Mouse (Mus musculus): ENCODE measurements around the gene Dach2. TPM values are rescaled to one million over a fixed set of nuclear protein-coding genes. Genes with fewer than 3 reads are reported as not detected.
"Not testable (repeated sequence)": the region's sequence is repeated elsewhere in the genome, so short reads cannot be mapped to it uniquely, and the experiment has no call there.

Gene Dach2
- 15.1 and 22.8 TPM in 2 replicates for polyA plus RNA-seq (2014; fragmentation: Nextera tagmentation; extraction: Ambion mirVana)

DNA sequence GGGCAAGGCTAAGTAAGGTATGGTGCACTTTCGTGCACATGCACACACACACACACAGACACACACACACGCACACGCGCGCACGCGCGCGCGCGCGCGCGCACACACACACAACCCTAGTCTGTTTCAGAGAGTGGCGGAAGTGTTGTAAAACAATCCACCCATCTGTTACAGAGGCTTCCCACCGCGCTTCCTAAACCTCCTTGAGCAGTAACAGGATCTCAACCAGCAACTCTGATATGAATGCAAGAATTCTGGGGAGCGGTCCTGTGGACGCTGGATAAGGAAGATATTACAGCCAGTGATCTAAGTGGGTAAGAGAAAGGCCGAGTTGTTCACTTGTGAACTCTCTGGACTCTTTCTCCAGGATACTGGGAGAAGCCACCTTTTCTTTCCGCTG lies at the start of gene Dach2:
Gene Dach2 (plus strand): TSS at position 107 of the 400 bp plus-strand sequence.
- H3K36me3 ChIP-seq (ENCODE audit: control insufficient read depth, insufficient read depth, low read length) = no peaks in the 10 kb centered on the region
- DNase-seq (ENCODE audit: low spot score) = peak; percentile 36
- ATAC-seq (ENCODE audit: low FRiP score) = peak; percentile 59
- WGBS = 25% methylated on average over 21 of the region's 21 CpGs
- peak within 1 kb of the TSS; percentile 47 for H3K4me3 ChIP-seq (ENCODE audit: low read depth, low read length)
- H3K4me1 ChIP-seq (replicated peaks; ENCODE audit: control insufficient read depth, insufficient read depth, low read length) = no peaks in the 10 kb centered on the region
- H3K9me3 ChIP-seq (ENCODE audit: control insufficient read depth, low read length) = no peaks in the 10 kb centered on the region
- H3K9ac ChIP-seq (ENCODE audit: low read depth, low read length) = peak within 1 kb of the TSS; percentile 44; the same call in 1 of the 2 replicates
- H3K27me3 ChIP-seq (ENCODE audit: control insufficient read depth, insufficient read depth, low read length) = no peaks in the 10 kb centered on the region
- peak within 1 kb of the TSS; percentile 56 for H3K4me2 ChIP-seq (replicated peaks; ENCODE audit: low read depth, low read length)
- no peak within 1 kb of the TSS for H3K27ac ChIP-seq (ENCODE audit: low read depth, low read length)

DNA sequence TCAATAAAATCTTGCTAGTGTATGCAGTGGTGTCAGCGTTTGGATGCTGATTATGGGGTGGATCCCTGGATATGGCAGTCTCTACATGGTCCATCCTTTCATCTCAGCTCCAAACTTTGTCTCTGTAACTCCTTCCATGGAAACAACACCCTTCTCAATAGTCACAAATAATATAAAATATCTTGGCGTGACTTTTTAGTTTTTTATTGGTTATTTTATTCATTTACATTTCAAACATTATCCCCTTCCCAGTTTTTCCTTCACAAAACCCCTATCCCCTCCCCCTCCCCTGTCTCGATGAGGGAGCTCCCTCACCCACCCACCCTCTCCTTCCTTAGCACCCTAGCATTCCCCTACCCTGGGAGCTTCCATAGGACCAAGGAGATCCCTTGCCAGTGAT lies 44.9 kb upstream of the Dach2 start:
- not testable (repeated sequence) for H3K4me2 ChIP-seq (replicated peaks; ENCODE audit: low read depth, low read length); ATAC-seq (ENCODE audit: low FRiP score); H3K4me1 ChIP-seq (replicated peaks; ENCODE audit: control insufficient read depth, insufficient read depth, low read length); H3K9me3 ChIP-seq (ENCODE audit: control insufficient read depth, low read length); H3K9ac ChIP-seq (ENCODE audit: low read depth, low read length); H3K27me3 ChIP-seq (ENCODE audit: control insufficient read depth, insufficient read depth, low read length); H3K27ac ChIP-seq (ENCODE audit: low read depth, low read length); H3K36me3 ChIP-seq (ENCODE audit: control insufficient read depth, insufficient read depth, low read length); H3K4me3 ChIP-seq (ENCODE audit: low read depth, low read length)
- 83% methylated on average over 2 of the region's 3 CpGs for WGBS
- DNase-seq (ENCODE audit: low spot score) = peak; percentile 47

- H3K4me1 ChIP-seq (replicated peaks; ENCODE audit: control insufficient read depth, insufficient read depth, low read length) = no peaks in the 10 kb centered on the region
- H3K36me3 ChIP-seq (ENCODE audit: control insufficient read depth, insufficient read depth, low read length) = no peaks in the 10 kb centered on the region
- DNase-seq (ENCODE audit: low spot score) (peak; percentile 70), ATAC-seq (ENCODE audit: low FRiP score) (peak; percentile 97)
- H3K4me2 ChIP-seq (replicated peaks; ENCODE audit: low read depth, low read length) = peak overlapping the region; percentile 56
- peak overlapping the region; percentile 44; the same call in 1 of the 2 replicates for H3K9ac ChIP-seq (ENCODE audit: low read depth, low read length)
- peak overlapping the region; percentile 47 for H3K4me3 ChIP-seq (ENCODE audit: low read depth, low read length)
- H3K9me3 ChIP-seq (ENCODE audit: control insufficient read depth, low read length) = no peaks in the 10 kb centered on the region
- 16% methylated on average over 17 of the region's 18 CpGs for WGBS
- no peaks in the 10 kb centered on the region for H3K27me3 ChIP-seq (ENCODE audit: control insufficient read depth, insufficient read depth, low read length)
- H3K27ac ChIP-seq (ENCODE audit: low read depth, low read length) = no peak overlapping the region
These were observed 721 bp downstream of the Dach2 start for GRCm38 (mm10) chrX:113298031-113298430.

DNA sequence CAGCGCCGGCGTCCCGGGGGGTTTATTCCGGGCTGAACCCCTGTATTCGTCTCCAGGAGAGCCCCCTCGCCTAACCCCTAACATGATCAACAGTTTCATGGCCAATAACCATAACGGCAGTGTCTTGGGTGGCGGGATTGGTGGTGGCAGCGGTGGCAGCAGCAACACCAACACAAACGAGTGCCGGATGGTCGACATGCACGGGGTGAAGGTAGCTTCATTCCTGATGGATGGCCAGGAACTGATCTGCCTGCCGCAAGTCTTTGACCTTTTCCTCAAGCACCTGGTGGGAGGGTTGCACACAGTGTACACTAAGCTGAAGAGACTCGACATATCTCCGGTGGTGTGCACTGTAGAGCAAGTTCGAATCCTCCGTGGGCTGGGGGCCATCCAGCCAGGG lies 1.2 kb downstream of the Dach2 start:
- Histone ChIP-seq H3K9me3 (ENCODE audit: control insufficient read depth, low read length) (no peaks in the 10 kb centered on the region), H3K27ac (ENCODE audit: low read depth, low read length) (no peak overlapping the region), H3K27me3 (ENCODE audit: control insufficient read depth, insufficient read depth, low read length) (no peaks in the 10 kb centered on the region), H3K4me1 (replicated peaks; ENCODE audit: control insufficient read depth, insufficient read depth, low read length) (no peaks in the 10 kb centered on the region), H3K4me2 (replicated peaks; ENCODE audit: low read depth, low read length) (peak overlapping the region; percentile 56), H3K4me3 (ENCODE audit: low read depth, low read length) (peak overlapping the region; percentile 47), H3K9ac (ENCODE audit: low read depth, low read length) (peak overlapping the region; percentile 44; the same call in 1 of the 2 replicates), H3K36me3 (ENCODE audit: control insufficient read depth, insufficient read depth, low read length) (no peaks in the 10 kb centered on the region)
- ATAC-seq (ENCODE audit: low FRiP score) (peak; percentile 53), DNase-seq (ENCODE audit: low spot score) (no peak)
- WGBS = 17% methylated on average over 19 of the region's 19 CpGs

DNA sequence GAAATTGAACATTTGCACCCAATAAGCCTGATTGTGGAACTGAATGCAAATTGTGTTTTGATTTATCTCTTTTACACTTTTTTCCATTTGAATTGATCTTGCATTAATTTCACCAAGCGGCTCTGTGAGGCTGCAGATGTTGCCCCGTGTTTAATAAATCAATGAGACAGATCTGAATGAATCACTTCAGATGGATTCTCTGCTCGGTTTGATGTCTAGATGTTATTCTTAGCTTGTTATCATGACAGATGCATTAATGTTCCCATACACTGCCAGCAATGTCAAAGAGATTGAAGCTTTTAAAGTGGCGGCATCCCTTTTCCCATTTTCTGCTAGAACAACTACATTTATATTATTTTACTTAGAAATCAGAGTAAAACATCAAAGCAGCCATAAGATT lies 7.0 kb downstream of the Dach2 start:
- no peak overlapping the region for H3K9ac ChIP-seq (ENCODE audit: low read depth, low read length)
- H3K4me3 ChIP-seq (ENCODE audit: low read depth, low read length) = no peak overlapping the region
- no peaks in the 10 kb centered on the region for H3K4me1 ChIP-seq (replicated peaks; ENCODE audit: control insufficient read depth, insufficient read depth, low read length)
- H3K27ac ChIP-seq (ENCODE audit: low read depth, low read length) = no peak overlapping the region
- H3K36me3 ChIP-seq (ENCODE audit: control insufficient read depth, insufficient read depth, low read length) = no peaks in the 10 kb centered on the region
- peak; percentile 3 for DNase-seq (ENCODE audit: low spot score)
- no peak overlapping the region for H3K4me2 ChIP-seq (replicated peaks; ENCODE audit: low read depth, low read length)
- peak; percentile 68 for ATAC-seq (ENCODE audit: low FRiP score)
- no peaks in the 10 kb centered on the region for H3K27me3 ChIP-seq (ENCODE audit: control insufficient read depth, insufficient read depth, low read length)
- 30% methylated on average over 4 of the region's 4 CpGs for WGBS
- no peaks in the 10 kb centered on the region for H3K9me3 ChIP-seq (ENCODE audit: control insufficient read depth, low read length)

DNA sequence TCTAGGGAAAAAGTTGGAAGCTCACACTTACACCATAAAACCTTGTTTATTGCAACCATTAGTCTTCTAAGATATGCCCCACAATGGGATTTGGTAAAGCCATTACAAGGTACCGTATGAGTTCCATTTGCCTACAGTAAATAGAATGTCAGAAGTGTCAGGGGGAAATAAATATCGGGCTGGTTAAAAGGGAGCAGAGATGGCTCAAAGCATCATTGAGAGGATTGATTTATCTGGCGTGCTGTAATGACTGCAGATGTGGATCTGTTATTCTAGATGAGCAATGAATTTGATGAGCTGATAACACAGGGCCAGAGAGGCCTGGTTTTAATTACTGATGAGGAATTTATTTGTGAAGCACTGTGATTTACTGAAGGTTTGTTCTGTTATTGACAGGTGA lies 40.8 kb downstream of the Dach2 start:
- Histone ChIP-seq H3K9me3 (ENCODE audit: control insufficient read depth, low read length) (no peaks in the 10 kb centered on the region), H3K36me3 (ENCODE audit: control insufficient read depth, insufficient read depth, low read length) (no peaks in the 10 kb centered on the region), H3K27me3 (ENCODE audit: control insufficient read depth, insufficient read depth, low read length) (no peaks in the 10 kb centered on the region), H3K4me1 (replicated peaks; ENCODE audit: control insufficient read depth, insufficient read depth, low read length) (no peaks in the 10 kb centered on the region), H3K4me2 (replicated peaks; ENCODE audit: low read depth, low read length) (no peak overlapping the region), H3K9ac (ENCODE audit: low read depth, low read length) (no peak overlapping the region), H3K4me3 (ENCODE audit: low read depth, low read length) (no peak overlapping the region), H3K27ac (ENCODE audit: low read depth, low read length) (no peak overlapping the region)
- DNase-seq (ENCODE audit: low spot score) = no peak
- 70% methylated on average over 3 of the region's 3 CpGs for WGBS
- no peak for ATAC-seq (ENCODE audit: low FRiP score)

DNA sequence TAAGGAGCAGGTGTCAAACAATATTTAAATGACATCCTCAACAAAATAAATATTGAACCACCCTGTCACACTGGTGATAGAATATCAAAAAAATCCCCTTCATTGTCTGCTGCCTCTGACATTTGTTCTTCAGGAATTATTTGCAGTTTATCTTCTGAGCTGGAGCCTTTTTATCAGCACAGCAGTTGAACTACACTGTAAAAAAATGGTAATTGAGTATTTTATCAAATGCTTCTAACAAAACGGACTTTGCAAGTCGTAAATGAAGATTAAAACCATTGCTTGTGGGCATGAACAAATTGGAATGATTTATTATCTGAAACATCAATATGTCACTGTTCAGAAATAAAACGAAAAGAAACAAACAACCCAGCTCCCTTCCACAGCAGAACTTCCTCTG lies 97.1 kb downstream of the Dach2 start:
- H3K4me2 ChIP-seq (replicated peaks; ENCODE audit: low read depth, low read length) = no peak overlapping the region
- no peak overlapping the region for H3K27ac ChIP-seq (ENCODE audit: low read depth, low read length)
- no peaks in the 10 kb centered on the region for H3K27me3 ChIP-seq (ENCODE audit: control insufficient read depth, insufficient read depth, low read length)
- no peak overlapping the region for H3K4me3 ChIP-seq (ENCODE audit: low read depth, low read length)
- DNase-seq (ENCODE audit: low spot score) (no peak), ATAC-seq (ENCODE audit: low FRiP score) (no peak)
- H3K36me3 ChIP-seq (ENCODE audit: control insufficient read depth, insufficient read depth, low read length) = no peaks in the 10 kb centered on the region
- no peak overlapping the region for H3K9ac ChIP-seq (ENCODE audit: low read depth, low read length)
- 44% methylated on average over 3 of the region's 3 CpGs for WGBS
- no peaks in the 10 kb centered on the region for H3K4me1 ChIP-seq (replicated peaks; ENCODE audit: control insufficient read depth, insufficient read depth, low read length)
- H3K9me3 ChIP-seq (ENCODE audit: control insufficient read depth, low read length) = no peaks in the 10 kb centered on the region

- H3K9ac ChIP-seq (ENCODE audit: low read depth, low read length) = no peak overlapping the region
- H3K4me3 ChIP-seq (ENCODE audit: low read depth, low read length) = no peak overlapping the region
- no peaks in the 10 kb centered on the region for H3K4me1 ChIP-seq (replicated peaks; ENCODE audit: control insufficient read depth, insufficient read depth, low read length)
- DNase-seq (ENCODE audit: low spot score) = no peak
- H3K27me3 ChIP-seq (ENCODE audit: control insufficient read depth, insufficient read depth, low read length) = no peaks in the 10 kb centered on the region
- no peak for ATAC-seq (ENCODE audit: low FRiP score)
- H3K4me2 ChIP-seq (replicated peaks; ENCODE audit: low read depth, low read length) = no peak overlapping the region
- H3K27ac ChIP-seq (ENCODE audit: low read depth, low read length) = no peak overlapping the region
- no peaks in the 10 kb centered on the region for H3K9me3 ChIP-seq (ENCODE audit: control insufficient read depth, low read length)
- H3K36me3 ChIP-seq (ENCODE audit: control insufficient read depth, insufficient read depth, low read length) = no peaks in the 10 kb centered on the region
- WGBS = 94% methylated on average over 1 of the region's 1 CpGs
These were observed 111.4 kb downstream of the Dach2 start for GRCm38 (mm10) chrX:113408756-113409155.

DNA sequence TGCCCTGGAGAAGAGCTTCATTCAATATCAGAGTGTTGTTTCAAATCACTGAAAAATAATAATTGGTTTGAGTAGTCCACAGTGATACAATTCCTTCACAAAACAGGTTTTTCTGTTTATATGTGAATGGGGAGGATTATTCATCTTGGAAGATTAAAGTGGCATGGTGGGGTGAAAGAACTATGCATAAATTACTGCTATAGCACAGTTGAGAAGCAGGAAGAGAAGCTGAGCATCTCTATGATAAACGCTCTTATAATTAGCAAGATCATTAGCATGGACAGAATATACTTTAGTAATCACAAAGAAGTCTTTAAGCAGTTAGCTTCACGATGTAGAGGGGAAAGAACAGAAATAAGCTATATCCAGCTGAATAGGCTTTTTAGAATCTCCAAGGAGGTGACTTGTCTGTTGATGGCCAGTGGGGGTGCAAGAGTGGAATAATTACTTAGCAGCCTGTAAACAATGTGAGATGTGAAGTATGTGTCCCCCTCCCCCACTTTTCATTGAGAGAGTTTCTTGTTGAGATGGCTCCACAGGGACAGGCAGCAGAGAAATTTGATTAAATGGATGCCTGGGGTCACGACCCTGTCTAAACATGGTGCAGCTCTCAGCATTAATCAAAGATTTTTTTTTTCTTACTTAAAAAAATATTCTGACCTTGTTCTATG lies 124.3 kb downstream of the Dach2 start:
- H3K4me3 ChIP-seq (ENCODE audit: low read depth, low read length) = no peak overlapping the region
- peak; percentile 90 for ATAC-seq (ENCODE audit: low FRiP score)
- WGBS = 34% methylated on average over 3 of the region's 3 CpGs

More for the DNA sequence above, 124.3 kb downstream of the Dach2 start:
- DNase-seq (ENCODE audit: low spot score) = peak; percentile 67
- no peaks in the 10 kb centered on the region for H3K27me3 ChIP-seq (ENCODE audit: control insufficient read depth, insufficient read depth, low read length)
- H3K4me1 ChIP-seq (replicated peaks; ENCODE audit: control insufficient read depth, insufficient read depth, low read length) = no peaks in the 10 kb centered on the region
- no peak overlapping the region for H3K27ac ChIP-seq (ENCODE audit: low read depth, low read length)
- H3K9ac ChIP-seq (ENCODE audit: low read depth, low read length) = no peak overlapping the region
- H3K4me2 ChIP-seq (replicated peaks; ENCODE audit: low read depth, low read length) = no peak overlapping the region
- no peaks in the 10 kb centered on the region for H3K36me3 ChIP-seq (ENCODE audit: control insufficient read depth, insufficient read depth, low read length)
- no peaks in the 10 kb centered on the region for H3K9me3 ChIP-seq (ENCODE audit: control insufficient read depth, low read length)
